Mouse (Mus musculus): ENCODE measurements around the gene Actl6a.

GRCm38 (mm10) chr3:32690901-32691300 is 15.2 kb upstream of the Actl6a start:
- no peak for TF ChIP-seq CTCF (IDR thresholded peaks at IDR 0.05; ENCODE audit: low read depth, low read length)
- TF ChIP-seq GATA2 (IDR thresholded peaks at IDR 0.05; ENCODE audit: borderline replicate concordance, low read depth, low read length), result no peak
- no peak for TF ChIP-seq POLR2AphosphoS5 (IDR thresholded peaks at IDR 0.05; ENCODE audit: insufficient replicate concordance, low read depth, low read length)
- no peak for TF ChIP-seq TAL1 (conservative IDR thresholded peaks at IDR 0.05; ENCODE audit: low read depth, low read length)
